Mouse (Mus musculus): ENCODE measurements around the gene Gm12394. TPM values are rescaled to one million over a fixed set of nuclear protein-coding genes. Genes with fewer than 3 reads are reported as not detected.
"Not testable (repeated sequence)": the region's sequence is repeated elsewhere in the genome, so short reads cannot be mapped to it uniquely, and the experiment has no call there.

Gm12394 gene
- polyA plus RNA-seq, 1 experiment from 2014 or later: 0.07 TPM

DNA sequence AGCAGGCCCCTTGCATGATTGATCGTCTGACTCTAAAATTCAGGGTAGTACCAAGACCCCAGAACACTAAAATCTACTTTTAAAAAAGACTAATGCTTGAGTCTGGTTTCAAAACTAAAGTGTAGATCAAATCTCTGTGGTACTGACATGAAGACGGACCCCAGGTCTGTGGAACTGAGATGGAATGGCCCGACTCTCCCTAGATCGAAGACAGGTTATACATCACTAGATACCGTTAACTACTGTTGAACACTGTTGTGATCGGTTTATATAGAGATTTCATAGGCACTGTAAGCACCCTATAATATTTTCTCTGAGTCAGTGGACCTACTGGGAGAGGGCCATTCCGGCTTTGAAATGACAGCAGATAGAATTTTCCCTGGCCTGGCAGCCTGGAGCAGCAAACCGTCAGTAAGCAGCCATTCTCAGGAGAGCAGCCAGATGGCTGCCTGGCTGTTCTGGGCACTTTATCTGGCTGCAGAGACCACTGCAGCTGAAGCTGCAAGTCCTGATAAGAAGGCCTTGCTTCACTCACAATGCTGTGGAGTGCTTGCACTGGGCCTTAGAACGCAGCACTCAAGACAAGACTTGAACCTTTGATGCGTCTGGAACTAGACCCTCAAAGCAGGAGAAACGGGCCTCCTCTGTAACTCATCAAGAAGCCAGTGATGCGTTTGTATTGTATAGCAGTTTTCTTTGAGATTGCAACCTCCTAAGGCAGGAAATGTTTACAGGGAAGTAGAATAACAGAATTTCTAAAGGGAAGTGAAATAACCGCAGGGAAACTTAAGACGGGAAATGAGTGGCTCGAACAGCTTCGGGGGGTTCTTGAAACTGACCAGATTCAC is 23.5 kb upstream of the Gm12394 start:
- Histone ChIP-seq H3K27me3 (replicated peaks) (no peaks in the 10 kb centered on the region), H3K4me3 (peak overlapping the region; percentile 59), H3K36me3 (0 out of 2 replicates have a peak, but pooled peaks cover 4% of the 10 kb centered on the region), H3K27ac (peak overlapping the region; percentile 92), H3K9ac (peak overlapping the region; percentile 74), H3K4me1 (peaks cover 64% of the 10 kb centered on the region), H3K9me3 (replicated peaks) (no peaks in the 10 kb centered on the region), H3K4me2 (peak overlapping the region; percentile 62)
- ATAC-seq: peak; percentile 99
- 28% methylated on average over 16 of the region's 16 CpGs for WGBS (ENCODE audit: insufficient replicate concordance)

DNA sequence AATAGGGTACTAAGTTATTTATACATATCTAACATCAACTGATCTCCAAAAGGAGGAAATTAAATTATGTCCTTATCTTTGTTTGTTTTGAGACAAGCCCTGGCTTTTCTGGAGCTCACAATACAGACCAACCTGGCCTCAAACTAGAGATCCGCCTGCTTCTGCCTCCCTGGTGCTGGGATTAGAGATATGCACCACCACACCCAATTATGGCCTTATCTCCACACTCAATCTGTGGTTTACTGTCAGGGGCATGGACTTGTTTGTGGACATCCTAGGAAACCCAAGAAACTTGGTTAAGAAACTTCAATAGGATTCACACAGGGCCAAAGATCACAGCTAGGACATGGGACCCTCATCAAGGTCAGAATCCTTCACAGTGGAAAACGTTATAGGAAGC is 21.1 kb upstream of the Gm12394 start:
- Histone ChIP-seq H3K9me3 (replicated peaks) (no peaks in the 10 kb centered on the region), H3K9ac (no peak overlapping the region), H3K36me3 (0 out of 2 replicates have a peak, but pooled peaks cover 4% of the 10 kb centered on the region), H3K4me1 (peaks cover 52% of the 10 kb centered on the region), H3K27me3 (replicated peaks) (0 out of 2 replicates have a peak, but pooled peaks cover 7% of the 10 kb centered on the region), H3K27ac (peak overlapping the region; percentile 65), H3K4me3 (no peak overlapping the region), H3K4me2 (no peak overlapping the region)
- WGBS (ENCODE audit: insufficient replicate concordance): 57% methylated on average over 2 of the region's 2 CpGs
- peak; percentile 27; the same call in 1 of the 2 replicates for ATAC-seq

DNA sequence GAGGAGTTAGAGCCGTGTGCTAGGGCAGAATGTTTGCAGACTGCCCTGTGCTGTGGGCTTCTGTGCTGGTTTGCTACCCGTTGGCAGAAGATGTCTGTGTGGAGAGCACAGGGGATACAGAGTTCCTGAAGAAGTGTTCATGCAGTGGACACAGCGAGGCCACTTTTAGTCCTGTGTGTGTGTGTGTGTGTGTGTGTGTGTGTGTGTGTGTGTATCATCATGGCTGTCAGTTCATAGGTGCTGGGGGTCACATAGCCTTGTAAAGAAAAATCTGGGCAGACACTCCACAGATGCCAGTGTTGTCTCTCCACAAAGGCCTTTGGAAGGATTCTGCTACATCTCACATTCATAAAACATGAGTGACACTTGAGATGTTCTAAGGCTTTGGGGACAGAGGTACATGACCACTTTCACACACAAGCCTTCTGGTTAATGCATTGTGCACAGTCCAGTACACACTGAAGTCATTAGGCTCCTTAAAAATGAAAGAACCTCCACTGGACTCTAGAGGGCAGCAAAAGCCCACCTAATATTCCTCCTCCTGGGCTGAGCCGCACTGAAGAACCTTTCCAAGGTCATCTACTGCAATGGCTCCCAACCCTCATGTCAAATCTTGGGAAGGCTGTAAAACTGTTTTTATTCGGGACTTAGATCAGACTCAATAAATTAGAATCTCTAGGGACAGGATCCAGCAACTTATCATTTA is 20.2 kb upstream of the Gm12394 start:
- H3K36me3 ChIP-seq: no peaks in the 10 kb centered on the region
- H3K4me2 ChIP-seq: no peak overlapping the region
- 0 out of 2 replicates have a peak, but pooled peaks cover 9% of the 10 kb centered on the region for H3K27me3 ChIP-seq (replicated peaks)
- H3K9me3 ChIP-seq (replicated peaks): no peaks in the 10 kb centered on the region
- H3K4me3 ChIP-seq: no peak overlapping the region
- H3K27ac ChIP-seq: peak overlapping the region; percentile 65
- WGBS (ENCODE audit: insufficient replicate concordance): 28% methylated on average over 5 of the region's 5 CpGs
- peak; percentile 50; the same call in 1 of the 2 replicates for ATAC-seq
- H3K4me1 ChIP-seq: peaks cover 43% of the 10 kb centered on the region
- H3K9ac ChIP-seq: no peak overlapping the region

DNA sequence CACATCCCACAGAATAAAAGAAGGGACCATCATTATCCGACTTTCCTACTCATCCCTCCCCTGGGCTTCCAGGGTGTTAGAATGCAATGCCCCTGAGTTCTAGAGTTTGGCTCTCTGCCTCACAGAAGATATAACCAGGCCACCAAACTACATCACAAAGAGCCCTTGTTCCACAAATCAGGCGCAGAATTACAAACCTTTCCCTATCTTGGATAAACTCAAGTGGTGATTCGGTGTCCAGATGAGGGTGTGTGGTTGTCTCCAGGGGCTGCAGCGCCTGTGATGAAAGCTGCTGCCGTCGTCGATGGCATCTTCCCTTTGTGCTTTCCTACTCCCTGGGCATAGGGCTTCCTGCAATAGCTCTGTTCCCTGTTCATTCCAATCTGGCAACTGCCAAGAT is 17.6 kb upstream of the Gm12394 start, which contains the start of gene Fam205c:
Gene Fam205c, minus strand, starts transcription at position 101 of the 400 bp plus-strand sequence.
- no peak within 1 kb of the TSS for H3K9ac ChIP-seq
- no peaks in the 10 kb centered on the region for H3K9me3 ChIP-seq (replicated peaks)
- H3K4me3 ChIP-seq: no peak within 1 kb of the TSS
- 0 out of 2 replicates have a peak, but pooled peaks cover 12% of the 10 kb centered on the region for H3K27me3 ChIP-seq (replicated peaks)
- peaks cover 33% of the 10 kb centered on the region for H3K4me1 ChIP-seq
- no peaks in the 10 kb centered on the region for H3K36me3 ChIP-seq
- no peak within 1 kb of the TSS for H3K27ac ChIP-seq
- no peak for ATAC-seq
- no peak within 1 kb of the TSS for H3K4me2 ChIP-seq
- WGBS (ENCODE audit: insufficient replicate concordance): 83% methylated on average over 7 of the region's 7 CpGs

DNA sequence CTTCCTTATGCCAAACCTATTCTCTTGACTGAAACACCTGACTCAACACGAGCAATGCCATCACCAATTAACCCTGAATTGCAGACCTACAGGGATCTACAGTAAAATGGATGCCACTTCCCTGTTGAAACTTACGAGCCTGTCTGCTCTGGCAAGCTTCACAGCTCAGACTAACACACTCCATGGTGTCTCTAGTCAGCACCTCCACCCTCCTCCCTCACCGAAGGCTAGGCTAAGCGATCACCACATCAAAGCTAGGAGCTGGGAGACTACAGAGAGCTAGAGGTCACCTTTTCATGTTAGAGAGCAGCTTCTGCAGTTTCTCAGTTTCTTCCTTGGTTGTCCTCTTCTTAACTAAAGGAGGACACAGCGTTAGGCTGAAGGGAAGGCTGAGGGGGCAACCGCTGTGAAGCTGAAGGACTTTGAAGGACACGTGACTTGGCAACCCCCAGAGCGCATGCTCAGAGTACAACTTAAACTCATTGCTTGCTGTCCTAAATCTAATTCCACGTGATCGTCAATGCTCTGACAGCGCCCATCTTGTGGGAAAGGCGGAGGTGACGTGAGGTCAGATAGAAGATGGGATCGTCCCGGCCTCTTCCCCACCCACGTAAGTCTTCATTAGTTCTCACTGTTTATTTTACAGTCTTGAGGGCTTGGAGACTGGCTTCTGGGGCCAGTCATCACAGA is 16.3 kb upstream of the Gm12394 start:
- no peak for ATAC-seq
- H3K27ac ChIP-seq: peak overlapping the region; percentile 36; the same call in 1 of the 2 replicates
- H3K4me2 ChIP-seq: no peak overlapping the region
- 73% methylated on average over 16 of the region's 16 CpGs for WGBS (ENCODE audit: insufficient replicate concordance)
- no peaks in the 10 kb centered on the region for H3K36me3 ChIP-seq
- H3K4me1 ChIP-seq: peaks cover 37% of the 10 kb centered on the region
- H3K9ac ChIP-seq: no peak overlapping the region
- no peak overlapping the region for H3K4me3 ChIP-seq
- no peaks in the 10 kb centered on the region for H3K9me3 ChIP-seq (replicated peaks)
- H3K27me3 ChIP-seq (replicated peaks): 0 out of 2 replicates have a peak, but pooled peaks cover 12% of the 10 kb centered on the region

DNA sequence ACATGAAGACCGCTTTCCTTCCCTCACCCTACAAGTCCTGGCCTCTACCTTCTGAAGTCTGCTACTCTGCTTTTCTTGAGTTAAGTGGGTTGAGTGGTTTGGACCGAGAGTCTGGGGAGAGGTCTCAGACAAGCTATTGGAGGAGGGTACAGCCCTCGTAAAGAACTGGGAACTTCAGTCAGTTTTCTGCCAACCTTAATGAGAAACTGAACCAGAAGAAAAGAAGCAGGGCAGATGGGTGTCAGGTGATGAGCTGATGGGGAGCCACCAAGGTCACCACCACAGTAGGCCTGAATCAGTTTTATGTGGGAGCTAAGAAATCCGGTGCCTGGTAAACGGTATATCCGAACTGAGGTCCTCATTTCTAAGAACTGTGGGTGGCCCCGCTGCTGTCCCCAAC is 15.6 kb upstream of the Gm12394 start:
- no peak overlapping the region for H3K4me3 ChIP-seq
- no peaks in the 10 kb centered on the region for H3K9me3 ChIP-seq (replicated peaks)
- H3K4me1 ChIP-seq: peaks cover 37% of the 10 kb centered on the region
- H3K9ac ChIP-seq: no peak overlapping the region
- H3K36me3 ChIP-seq: no peaks in the 10 kb centered on the region
- ATAC-seq: no peak
- 88% methylated on average over 7 of the region's 7 CpGs for WGBS (ENCODE audit: insufficient replicate concordance)
- no peak overlapping the region for H3K27ac ChIP-seq
- H3K27me3 ChIP-seq (replicated peaks): 0 out of 2 replicates have a peak, but pooled peaks cover 12% of the 10 kb centered on the region
- H3K4me2 ChIP-seq: no peak overlapping the region

DNA sequence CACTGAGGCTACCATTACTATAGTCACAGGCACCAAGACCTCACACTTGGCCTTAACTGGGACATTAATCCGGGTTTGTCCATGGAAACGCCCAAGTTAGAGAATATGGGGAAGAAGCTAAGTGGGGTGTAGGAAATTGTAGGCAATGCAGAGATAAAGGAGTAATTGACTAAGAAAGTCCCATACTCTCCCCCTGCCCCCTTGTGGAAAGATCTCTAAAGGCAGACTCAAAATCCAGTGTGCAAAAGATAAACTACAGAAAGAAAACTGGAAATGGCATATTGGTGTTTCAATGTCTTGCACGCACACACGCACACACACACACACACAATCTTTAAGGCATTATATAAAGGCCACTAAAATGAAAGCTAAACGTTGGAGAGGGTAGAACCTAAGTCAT is 14.2 kb upstream of the Gm12394 start:
- Histone ChIP-seq H3K4me2 (no peak overlapping the region), H3K4me1 (peaks cover 50% of the 10 kb centered on the region), H3K27me3 (replicated peaks) (0 out of 2 replicates have a peak, but pooled peaks cover 12% of the 10 kb centered on the region), H3K36me3 (no peaks in the 10 kb centered on the region), H3K9me3 (replicated peaks) (no peaks in the 10 kb centered on the region), H3K4me3 (no peak overlapping the region), H3K9ac (0 out of 2 replicates have a peak overlapping the region, but pooled peaks have one; percentile 19), H3K27ac (peak overlapping the region; percentile 90; the same call in 1 of the 2 replicates)
- no peak for ATAC-seq
- WGBS (ENCODE audit: insufficient replicate concordance): 54% methylated on average over 5 of the region's 5 CpGs

DNA sequence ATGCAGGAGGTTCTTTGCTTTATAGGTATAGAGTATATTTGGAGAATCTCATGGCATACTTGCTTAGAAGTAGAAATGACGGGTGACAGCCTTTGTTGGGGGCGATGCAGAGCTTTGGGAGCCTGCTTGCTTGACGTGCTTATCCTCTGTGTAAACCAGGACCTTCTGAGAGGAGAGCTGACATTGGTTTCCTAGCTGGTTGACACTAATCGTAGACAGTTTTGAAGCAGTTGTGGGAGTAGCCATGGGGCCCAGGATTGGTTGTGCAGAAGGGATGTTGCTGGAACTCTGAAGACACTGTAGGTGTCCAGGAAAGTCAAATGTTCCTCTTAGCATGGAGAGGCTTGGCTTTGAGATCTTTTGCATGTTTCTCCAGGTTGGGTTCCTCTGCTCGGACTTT is 11.6 kb upstream of the Gm12394 start:
- Histone ChIP-seq H3K4me3 (no peak overlapping the region), H3K27ac (peak overlapping the region; percentile 90), H3K9me3 (replicated peaks) (no peaks in the 10 kb centered on the region), H3K4me2 (peak overlapping the region; percentile 43), H3K36me3 (no peaks in the 10 kb centered on the region), H3K9ac (peak overlapping the region; percentile 56), H3K4me1 (peaks cover 64% of the 10 kb centered on the region), H3K27me3 (replicated peaks) (0 out of 2 replicates have a peak, but pooled peaks cover 11% of the 10 kb centered on the region)
- ATAC-seq: no peak
- WGBS (ENCODE audit: insufficient replicate concordance): 78% methylated on average over 5 of the region's 5 CpGs

DNA sequence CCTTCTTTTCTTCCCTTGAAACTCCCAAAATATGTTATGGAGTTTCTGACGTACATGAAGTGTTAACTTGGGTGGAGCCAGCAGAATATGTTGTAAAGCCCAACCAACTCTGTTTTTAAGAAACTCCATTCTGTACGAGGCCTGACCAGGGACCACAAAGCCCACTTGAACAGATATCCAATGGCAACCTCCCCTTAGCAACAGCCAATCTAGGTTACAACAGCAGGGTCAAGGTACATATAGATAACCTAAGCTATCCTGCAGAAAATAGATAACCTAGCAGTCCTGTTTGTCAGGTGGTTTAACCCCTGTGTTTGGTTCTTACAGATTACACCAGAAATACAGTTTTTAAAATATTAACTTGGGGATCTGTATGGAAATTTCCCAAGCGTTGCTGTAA is 10.8 kb upstream of the Gm12394 start:
- 0 out of 2 replicates have a peak, but pooled peaks cover 4% of the 10 kb centered on the region for H3K27me3 ChIP-seq (replicated peaks)
- H3K4me1 ChIP-seq: peaks cover 69% of the 10 kb centered on the region
- H3K27ac ChIP-seq: peak overlapping the region; percentile 90
- H3K9me3 ChIP-seq (replicated peaks): no peaks in the 10 kb centered on the region
- no peaks in the 10 kb centered on the region for H3K36me3 ChIP-seq
- H3K9ac ChIP-seq: peak overlapping the region; percentile 56
- peak; percentile 91 for ATAC-seq
- peak overlapping the region; percentile 43 for H3K4me2 ChIP-seq
- whole genome bisulfite sequencing (ENCODE audit: insufficient replicate concordance): 21% methylated on average over 3 of the region's 3 CpGs
- no peak overlapping the region for H3K4me3 ChIP-seq

DNA sequence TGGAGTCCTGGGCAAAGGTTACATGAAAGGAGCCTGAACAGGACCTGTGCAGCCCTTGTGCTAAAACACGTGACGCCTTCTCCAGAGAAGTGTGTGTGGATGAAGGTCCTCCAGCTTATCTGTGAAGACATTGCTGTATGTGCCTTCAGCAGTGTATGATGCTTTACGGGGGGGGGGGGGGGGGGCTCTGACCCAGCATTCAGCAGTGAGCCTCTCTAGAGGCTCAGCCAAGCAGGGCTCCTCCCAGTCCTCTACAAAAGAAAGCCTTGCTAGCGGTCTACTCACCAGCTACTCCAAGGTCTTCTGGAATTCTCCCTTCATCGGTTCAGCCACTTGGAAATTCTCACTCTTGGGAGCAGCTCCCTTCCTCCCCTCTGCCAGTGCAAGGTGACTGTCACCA is 6.9 kb upstream of the Gm12394 start:
- Histone ChIP-seq H3K4me2 (peak overlapping the region; percentile 61), H3K4me1 (peaks cover 78% of the 10 kb centered on the region), H3K9ac (peak overlapping the region; percentile 47), H3K27ac (peak overlapping the region; percentile 89), H3K4me3 (peak overlapping the region; percentile 37)
- peak; percentile 79 for ATAC-seq
- H3K36me3 ChIP-seq; H3K27me3 ChIP-seq (replicated peaks); H3K9me3 ChIP-seq (replicated peaks): not testable (repeated sequence)
- 63% methylated on average over 5 of the region's 5 CpGs for WGBS (ENCODE audit: insufficient replicate concordance)

DNA sequence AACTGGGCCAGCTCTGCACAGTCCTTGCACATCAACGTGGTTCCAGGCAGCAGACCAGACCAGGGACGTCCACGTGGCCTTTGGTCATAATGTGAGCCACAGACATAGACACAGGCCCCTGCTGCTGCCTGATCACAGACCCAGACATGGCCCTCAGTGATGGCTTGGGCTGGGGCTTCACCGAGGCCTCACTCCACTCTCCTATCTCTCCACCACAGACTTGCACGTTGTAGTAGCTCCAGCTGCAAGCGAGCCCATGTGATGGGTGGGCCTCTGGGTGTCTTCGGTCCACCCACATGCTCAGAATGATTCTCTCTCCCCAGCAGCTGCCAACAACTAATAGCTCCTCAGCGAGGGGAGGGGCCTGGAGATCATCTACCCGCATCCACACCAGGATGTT is 3.9 kb upstream of the Gm12394 start:
- peaks cover 50% of the 10 kb centered on the region for H3K4me1 ChIP-seq
- 14% methylated on average over 9 of the region's 9 CpGs for WGBS (ENCODE audit: insufficient replicate concordance)
- peak overlapping the region; percentile 61 for H3K4me2 ChIP-seq
- not testable (repeated sequence) for H3K36me3 ChIP-seq; H3K27me3 ChIP-seq (replicated peaks); H3K9me3 ChIP-seq (replicated peaks); H3K4me3 ChIP-seq
- H3K27ac ChIP-seq: peak overlapping the region; percentile 98
- peak overlapping the region; percentile 72 for H3K9ac ChIP-seq
- ATAC-seq: peak; percentile 100
